Comparison of ENCODE assay signal across 10 mouse cellular contexts in the genomic region with DNA sequence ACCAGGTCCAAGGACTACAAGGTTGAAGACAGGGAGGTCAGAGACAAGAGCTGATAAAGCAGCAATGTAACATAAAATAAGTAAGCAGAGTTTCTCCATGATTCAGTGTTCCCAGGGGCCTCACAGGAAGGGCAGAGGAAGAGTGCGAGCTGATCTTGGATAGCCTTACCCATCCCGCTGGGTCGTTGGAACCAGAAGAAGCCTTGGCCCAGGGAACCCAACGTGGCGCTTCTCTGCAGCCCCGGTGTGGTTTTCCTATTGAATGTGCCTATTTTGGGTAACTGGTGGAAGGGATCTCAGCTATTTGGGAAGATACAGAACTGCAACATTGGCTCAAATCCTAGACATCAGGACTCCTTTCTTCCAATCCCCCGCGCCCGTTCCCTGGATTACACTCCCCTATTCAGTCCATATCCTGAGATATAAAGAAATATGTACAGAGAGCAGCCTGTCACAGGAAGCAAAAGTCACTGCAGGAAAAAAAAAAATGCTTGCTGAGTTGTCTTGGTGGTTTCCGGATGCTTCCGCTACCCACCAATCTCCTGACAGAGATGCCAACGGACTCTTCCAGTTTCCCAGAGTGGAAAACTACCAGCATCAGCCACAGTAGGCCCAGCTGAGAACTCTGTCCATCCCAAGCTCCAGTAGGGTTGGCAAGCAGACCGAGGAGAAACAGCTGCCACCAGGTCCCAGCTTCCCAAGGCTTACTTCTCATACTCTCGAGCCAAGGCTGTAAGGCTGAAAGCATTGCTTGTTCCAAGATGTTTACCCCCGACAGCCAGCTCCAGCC. TPM values are rescaled to one million over a fixed set of nuclear protein-coding genes. Genes with fewer than 3 reads are reported as not detected.
DNase-seq lines count a peak whose midpoint lies in the region; ATAC-seq lines count a peak whose summit lies in the region.
"Had no signal": no experiment of that assay in that cellular context is flagged by ENCODE, and none has a peak within 500 bp of the region (broad histone marks: within the 10 kb centered on the region; RNA-seq: fewer than 3 reads in every experiment).

No protein-coding gene starts in this region.

- peaks cover 17% of the 10 kb centered on the region for H3K4me1 ChIP-seq in heart, embryonic 10.5 days
- peaks cover 5% of the 10 kb centered on the region for H3K4me1 ChIP-seq in heart, embryonic 16.5 days (ENCODE audit: control insufficient read depth, insufficient read depth, low read length)
- peaks cover 4% of the 10 kb centered on the region; the same call in 1 of the 2 replicates for H3K4me1 ChIP-seq in lung, embryonic 16.5 days (replicated peaks; ENCODE audit: control insufficient read depth, insufficient read depth, low read length)
- no peaks in the 10 kb centered on the region for H3K4me1 ChIP-seq in midbrain, embryonic 15.5 days
- H3K4me1 ChIP-seq: liver, embryonic 13.5 days had no signal

- H3K36me3 ChIP-seq in heart, embryonic 10.5 days: no peaks in the 10 kb centered on the region
- H3K36me3 ChIP-seq in heart, embryonic 16.5 days (ENCODE audit: control insufficient read depth, insufficient read depth): no peaks in the 10 kb centered on the region
- H3K36me3 ChIP-seq in lung, embryonic 16.5 days (ENCODE audit: control insufficient read depth, insufficient read depth, low read length): no peaks in the 10 kb centered on the region; the same call in 1 of the 2 replicates
- no peaks in the 10 kb centered on the region for H3K36me3 ChIP-seq in midbrain, embryonic 15.5 days (replicated peaks)
- H3K36me3 ChIP-seq: liver, embryonic 13.5 days had no signal

- no peaks in the 10 kb centered on the region for H3K27me3 ChIP-seq in heart, embryonic 10.5 days (ENCODE audit: insufficient read depth, poor library complexity, severe bottlenecking)
- H3K27me3 ChIP-seq in heart, embryonic 16.5 days (ENCODE audit: control insufficient read depth, insufficient read depth, low read length): no peaks in the 10 kb centered on the region
- no peaks in the 10 kb centered on the region for H3K27me3 ChIP-seq in lung, embryonic 16.5 days (ENCODE audit: control insufficient read depth, insufficient read depth, low read depth, low read length)
- H3K27me3 ChIP-seq in midbrain, embryonic 15.5 days (replicated peaks): no peaks in the 10 kb centered on the region
- H3K27me3 ChIP-seq: embryonic facial prominence, embryonic 13.5 days; liver, embryonic 13.5 days had no signal

- no peak overlapping the region for H3K4me2 ChIP-seq in heart, embryonic 16.5 days (ENCODE audit: low read depth, low read length)
- H3K4me2 ChIP-seq in lung, embryonic 16.5 days (ENCODE audit: low read depth, low read length): no peak overlapping the region
- H3K4me2 ChIP-seq in midbrain, embryonic 15.5 days: no peak overlapping the region
- H3K4me2 ChIP-seq: embryonic facial prominence, embryonic 13.5 days; liver, embryonic 13.5 days had no signal

- no peak overlapping the region for H3K4me3 ChIP-seq in heart, embryonic 10.5 days
- no peak overlapping the region for H3K4me3 ChIP-seq in heart, embryonic 16.5 days (ENCODE audit: low read length)
- H3K4me3 ChIP-seq in lung, embryonic 16.5 days (ENCODE audit: low read length): no peak overlapping the region
- no peak overlapping the region for H3K4me3 ChIP-seq in midbrain, embryonic 15.5 days
- H3K4me3 ChIP-seq: embryonic facial prominence, embryonic 13.5 days; liver, embryonic 13.5 days had no signal

- no peaks in the 10 kb centered on the region; the same call in 1 of the 2 replicates for H3K9me3 ChIP-seq in heart, embryonic 10.5 days
- H3K9me3 ChIP-seq in heart, embryonic 16.5 days (replicated peaks; ENCODE audit: control insufficient read depth, low read length): peaks cover 10% of the 10 kb centered on the region
- no peaks in the 10 kb centered on the region; the same call in none of the 2 replicates for H3K9me3 ChIP-seq in lung, embryonic 16.5 days (ENCODE audit: control insufficient read depth, low read length)
- no peaks in the 10 kb centered on the region for H3K9me3 ChIP-seq in midbrain, embryonic 15.5 days

- 88% methylated on average over 15 of the region's 15 CpGs for WGBS in heart, embryonic 10.5 days
- 69% methylated on average over 15 of the region's 15 CpGs for WGBS in heart, embryonic 16.5 days
- 79% methylated on average over 15 of the region's 15 CpGs for WGBS in lung, embryonic 16.5 days
- 93% methylated on average over 15 of the region's 15 CpGs for WGBS in midbrain, embryonic 15.5 days

- DNase-seq in heart, adult 18-20 months: peak; percentile 69 to 85
- no peak for DNase-seq in heart, embryonic 10.5 days (ENCODE audit: low spot score)
- DNase-seq in cerebellum, postnatal 10 days: peak; percentile 56 to 66
- DNase-seq in spleen, postnatal 4 days (ENCODE audit: low spot score in 2 of 2): no peak
- DNase-seq in layer of hippocampus, adult 9-11 months: no peak
- DNase-seq: liver, embryonic 13.5 days had no signal

- H3K27ac ChIP-seq in heart, embryonic 10.5 days: no peak overlapping the region
- H3K27ac ChIP-seq in heart, embryonic 16.5 days (ENCODE audit: low read length): peak overlapping the region; percentile 30
- peak overlapping the region; percentile 25 for H3K27ac ChIP-seq in lung, embryonic 16.5 days (ENCODE audit: low read length)
- H3K27ac ChIP-seq in midbrain, embryonic 15.5 days: no peak overlapping the region
- H3K27ac ChIP-seq: embryonic facial prominence, embryonic 13.5 days; liver, embryonic 13.5 days had no signal

- no peak overlapping the region for H3K9ac ChIP-seq in heart, embryonic 16.5 days (ENCODE audit: low read length)
- no peak overlapping the region for H3K9ac ChIP-seq in lung, embryonic 16.5 days (ENCODE audit: low read length)
- H3K9ac ChIP-seq in midbrain, embryonic 15.5 days: no peak overlapping the region
- H3K9ac ChIP-seq: embryonic facial prominence, embryonic 13.5 days; liver, embryonic 13.5 days had no signal

- ATAC-seq in heart, embryonic 16.5 days (replicated peaks; ENCODE audit: extremely low read depth, insufficient read depth, low FRiP score): peak; percentile 26; the same call in 1 of the 2 replicates
- peak; percentile 36 for ATAC-seq in lung, embryonic 16.5 days (ENCODE audit: low read depth)
- no peak for ATAC-seq in midbrain, embryonic 15.5 days (replicated peaks)

RNA-seq across cellular contexts. Expression of a gene that starts 41.9 kb away (rescaled TPM):
- 10 to 100 TPM; 15.0 TPM for total RNA-seq in heart, adult 18-20 months (2021)
- 27.8 and 30.4 TPM in 2 replicates for polyA plus RNA-seq in heart, embryonic 10.5 days (2016; fragmentation: Nextera tagmentation; extraction: Ambion mirVana)
- polyA plus RNA-seq in heart, embryonic 16.5 days (2015; fragmentation: Nextera tagmentation; extraction: Ambion mirVana): 17.3 and 17.7 TPM in 2 replicates
- polyA plus RNA-seq in lung, embryonic 16.5 days (2015; fragmentation: Nextera tagmentation; extraction: Ambion mirVana): 10.1 and 11.0 TPM in 2 replicates
- polyA plus RNA-seq in midbrain, embryonic 15.5 days (2015; fragmentation: Nextera tagmentation; extraction: Ambion mirVana): 19.5 and 19.9 TPM in 2 replicates

Comparison
In these comparisons a context has a peak if more than half of its experiments do, and no peak if none do; other contexts are left out.
1. DNase-seq: peak in heart, adult 18-20 months (2 of 2) and cerebellum, postnatal 10 days (2 of 2); none in heart, embryonic 10.5 days (single experiment), spleen, postnatal 4 days (0 of 2) and layer of hippocampus, adult 9-11 months (single experiment).
2. H3K27ac ChIP-seq: peak in heart, embryonic 16.5 days (single experiment) and lung, embryonic 16.5 days (single experiment); none in heart, embryonic 10.5 days (single experiment) and midbrain, embryonic 15.5 days (single experiment).